Mouse (Mus musculus) ES-E14 (cell line): ENCODE data around the gene Cdc20. TPM values are rescaled to one million over a fixed set of nuclear protein-coding genes. Genes with fewer than 3 reads are reported as not detected.

Source experiments
- DNase-seq: peaks from one replicate; pipeline ENCODE4 v3.0.0-alpha.2; 2013; ENCODE audit warnings: low read depth, low spot score
- H3K27ac ChIP-seq: 2 replicates; pipeline ENCODE4 v1.5.1; 2012; ENCODE audit warnings: low read depth, mild to moderate bottlenecking, low read length, moderate library complexity, mixed read lengths; ENCODE audit not compliant: poor library complexity, insufficient read depth, severe bottlenecking
- H3K36me3 ChIP-seq: 2 replicates; pipeline ENCODE4 v1.6.1; 2012; ENCODE audit warnings: mild to moderate bottlenecking, low read length, moderate library complexity, mixed read lengths; ENCODE audit not compliant: control insufficient read depth, poor library complexity, insufficient read depth, severe bottlenecking
- H3K4me1 ChIP-seq, 2 experiments: fragments of 150-350 bp in 1 of 2; sonication (generic) in 1 of 2; 2 replicates each; pipeline ENCODE4 v1.6.1; 2012; ENCODE audit warnings: low read length in 2 of 2, mild to moderate bottlenecking in 1 of 2, mixed read lengths in 1 of 2; ENCODE audit not compliant: control insufficient read depth in 2 of 2, insufficient read depth in 2 of 2, poor library complexity in 1 of 2
- H3K4me3 ChIP-seq, 2 experiments: fragments of 150-350 bp in 1 of 2; sonication (generic) in 1 of 2; 2 replicates each; pipeline ENCODE4 v1.5.1; 2012; ENCODE audit warnings: low read length in 2 of 2, low read depth in 1 of 2, mild to moderate bottlenecking in 1 of 2, mixed read lengths in 1 of 2; ENCODE audit not compliant: insufficient read depth in 1 of 2, poor library complexity in 1 of 2, severe bottlenecking in 1 of 2
- H3K9ac ChIP-seq: 2 replicates; pipeline ENCODE4 v1.6.1; 2012; ENCODE audit warnings: low read depth, mild to moderate bottlenecking, low read length, mixed read lengths; ENCODE audit not compliant: poor library complexity, insufficient read depth, severe bottlenecking
- H3K9me3 ChIP-seq: fragments of 150-350 bp; sonication (generic); 2 replicates; pipeline ENCODE4 v1.6.1; 2012; ENCODE audit warnings: low read depth, mild to moderate bottlenecking, low read length; ENCODE audit not compliant: control insufficient read depth, insufficient read depth
- CHD2 ChIP-seq: IDR thresholded peaks from 2 replicates; pipeline ENCODE4 v1.6.1; 2014; ENCODE audit warnings: mild to moderate bottlenecking, low read depth, low read length, inconsistent platforms
- HCFC1 ChIP-seq: IDR thresholded peaks from 2 replicates; pipeline ENCODE4 v1.6.1; 2012; ENCODE audit warnings: low read length, inconsistent platforms, borderline replicate concordance; ENCODE audit not compliant: insufficient read depth
- MAFK ChIP-seq: IDR thresholded peaks from 2 replicates; pipeline ENCODE4 v1.6.1; 2014; ENCODE audit warnings: mild to moderate bottlenecking, low read depth, low read length, inconsistent platforms; ENCODE audit not compliant: insufficient read depth
- ZC3H11A ChIP-seq: IDR thresholded peaks from 2 replicates; pipeline ENCODE4 v1.6.1; 2012; ENCODE audit warnings: low read depth, mild to moderate bottlenecking, inconsistent platforms, low read length, borderline replicate concordance
- ZNF384 ChIP-seq: IDR thresholded peaks from 2 replicates; pipeline ENCODE4 v1.6.1; 2012; ENCODE audit warnings: low read depth, low read length, inconsistent platforms
- in situ Hi-C, 2 experiments: fragments of 600-800 bp; cut with MboI; formaldehyde crosslinking; loops; one replicate each; pipeline ENCODE4 v1.15.1; 2025; ENCODE audit warnings: low sequenced_read_pairs in 2 of 2, inconsistent platforms in 1 of 2; ENCODE audit not compliant: unreplicated experiment in 2 of 2
- total RNA-seq: library from RNA; depleted of rRNA; stranded (reverse); fragments of 300-350 nt; gene quantifications from 2 replicates; pipeline ENCODE4 v1.2.3, GENCODE M21; 2012

The Cdc20 gene
- total RNA-seq, 1 experiment, result 296 TPM

- no peak for DNase-seq
- in situ Hi-C loops, result no loop called here
- no peak overlapping the region for H3K9ac ChIP-seq
- H3K4me3 ChIP-seq, result no peak overlapping the region
- H3K27ac ChIP-seq, result no peak overlapping the region
- H3K9me3 ChIP-seq, result no peaks in the 10 kb centered on the region
- H3K4me1 ChIP-seq, result no peaks in the 10 kb centered on the region
- no peak for TF ChIP-seq CHD2
- TF ChIP-seq ZC3H11A, result no peak
- TF ChIP-seq ZNF384, result no peak
- no peak for TF ChIP-seq HCFC1
- no peak for TF ChIP-seq MAFK
- peaks cover 32% of the 10 kb centered on the region for H3K36me3 ChIP-seq
Measured at GRCm38 (mm10) chr4:118402701-118403100, 34.5 kb downstream of the Cdc20 start.

DNA sequence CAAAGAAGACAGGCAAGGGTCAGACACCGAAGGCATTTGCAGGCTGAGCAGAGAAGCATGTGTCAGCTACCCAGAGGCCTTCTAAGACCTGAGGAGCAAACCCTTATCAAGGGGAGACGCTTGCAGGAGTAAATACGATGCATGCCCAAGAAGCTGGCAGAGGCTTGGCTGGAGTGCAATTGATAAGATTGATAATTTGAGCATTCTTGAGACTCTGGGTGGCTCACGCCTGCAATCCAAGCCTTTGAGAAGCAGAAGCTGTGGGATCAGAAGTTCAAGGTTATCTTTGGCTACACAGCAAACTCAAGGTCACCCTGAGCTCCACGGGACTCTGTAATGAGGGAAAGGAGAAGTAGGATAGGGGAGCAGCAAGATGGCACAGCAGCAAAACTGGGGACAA lies 35.2 kb downstream of the Cdc20 start:
- no peak for DNase-seq
- no peaks in the 10 kb centered on the region for H3K4me1 ChIP-seq
- no peak overlapping the region for H3K27ac ChIP-seq
- TF ChIP-seq ZNF384 (no peak), MAFK (no peak), ZC3H11A (no peak), HCFC1 (no peak), CHD2 (no peak)
- H3K9me3 ChIP-seq, result no peaks in the 10 kb centered on the region
- H3K9ac ChIP-seq, result no peak overlapping the region
- H3K36me3 ChIP-seq, result peaks cover 36% of the 10 kb centered on the region
- no peak overlapping the region for H3K4me3 ChIP-seq
- in situ Hi-C loops, result no loop called here

DNA sequence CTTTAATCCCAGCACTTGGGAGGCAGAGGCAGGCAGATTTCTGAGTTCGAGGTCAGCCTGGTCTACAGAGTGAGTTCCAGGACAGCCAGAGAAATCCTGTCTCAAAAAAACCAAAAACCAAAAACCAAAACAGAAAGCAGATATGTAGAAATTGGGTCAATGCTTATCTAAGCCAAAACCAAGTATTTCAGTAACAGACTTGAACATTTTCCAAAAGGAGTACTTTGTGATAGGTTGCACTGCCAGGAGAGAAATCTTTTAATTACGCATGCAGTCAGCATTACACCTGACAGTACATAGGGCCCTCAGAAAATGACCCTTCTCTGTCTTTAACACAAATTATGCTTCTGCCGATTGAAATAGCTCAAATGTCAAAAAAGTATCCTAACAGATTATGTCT lies 35.7 kb downstream of the Cdc20 start:
- H3K9ac ChIP-seq, result no peak overlapping the region
- in situ Hi-C loops, result no loop called here
- no peak overlapping the region for H3K27ac ChIP-seq
- no peaks in the 10 kb centered on the region for H3K4me1 ChIP-seq
- no peak for DNase-seq
- H3K4me3 ChIP-seq, result no peak overlapping the region
- no peaks in the 10 kb centered on the region for H3K9me3 ChIP-seq
- peaks cover 38% of the 10 kb centered on the region for H3K36me3 ChIP-seq
- TF ChIP-seq ZC3H11A (no peak), MAFK (no peak), HCFC1 (no peak), ZNF384 (no peak), CHD2 (no peak)

- Histone ChIP-seq H3K27ac (no peak overlapping the region), H3K9ac (no peak overlapping the region), H3K9me3 (no peaks in the 10 kb centered on the region), H3K4me3 (no peak overlapping the region), H3K4me1 (no peaks in the 10 kb centered on the region), H3K36me3 (peaks cover 44% of the 10 kb centered on the region)
- no peak for TF ChIP-seq ZC3H11A
- no peak for TF ChIP-seq CHD2
- TF ChIP-seq HCFC1, result no peak
- no peak for TF ChIP-seq ZNF384
- no peak for TF ChIP-seq MAFK
- DNase-seq, result no peak
- in situ Hi-C loops, result no loop called here
Measured at GRCm38 (mm10) chr4:118398400-118398799, 38.8 kb downstream of the Cdc20 start.

DNA sequence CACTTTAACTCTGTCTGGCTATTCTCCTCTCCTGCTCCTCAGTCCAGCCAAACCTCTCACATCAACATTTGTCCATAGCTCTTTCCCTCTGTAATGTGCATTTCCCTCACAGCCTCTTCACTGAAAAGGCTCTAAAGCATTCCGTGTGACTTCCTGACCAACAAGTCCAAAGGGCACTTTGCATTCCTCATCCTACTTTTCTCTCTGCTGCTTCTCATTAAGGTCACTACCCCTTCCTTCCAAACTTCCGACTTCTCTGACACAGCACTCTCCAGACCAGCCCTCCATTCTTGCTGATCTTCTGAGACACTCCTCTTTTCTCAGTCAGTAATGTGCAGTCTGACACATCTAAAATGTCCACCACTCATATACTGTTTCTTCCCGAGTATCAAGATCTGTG lies 40.7 kb downstream of the Cdc20 start:
- Histone ChIP-seq H3K4me3 (no peak overlapping the region), H3K4me1 (no peaks in the 10 kb centered on the region), H3K9me3 (no peaks in the 10 kb centered on the region), H3K9ac (no peak overlapping the region), H3K27ac (no peak overlapping the region), H3K36me3 (peaks cover 48% of the 10 kb centered on the region)
- in situ Hi-C loops, result no loop called here
- TF ChIP-seq ZC3H11A (no peak), MAFK (no peak), CHD2 (no peak), ZNF384 (no peak), HCFC1 (no peak)
- no peak for DNase-seq
